Comparison of ENCODE assay signal across 21 mouse cellular contexts in the genomic region with DNA sequence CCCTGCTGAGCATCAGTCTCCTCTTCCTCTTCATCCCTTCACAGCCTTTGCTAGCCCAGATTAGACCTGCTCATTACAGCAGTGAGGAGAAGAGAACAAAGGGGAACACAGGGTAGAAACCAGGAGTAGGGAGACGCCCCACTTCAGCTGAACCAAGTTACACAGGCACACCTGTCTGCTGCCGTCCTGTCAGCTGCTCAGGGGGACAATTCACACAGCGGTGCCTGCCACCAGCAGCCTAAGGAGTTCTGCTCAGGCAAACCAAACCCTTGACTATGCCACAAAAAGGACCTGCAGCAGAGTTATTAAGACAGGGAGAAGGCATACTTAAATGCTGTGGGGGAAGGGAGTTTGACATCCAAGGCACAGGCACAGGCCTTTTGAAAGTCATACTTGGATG.
DNase-seq lines count a peak whose midpoint lies in the region; ATAC-seq and TF ChIP-seq lines count a peak whose summit lies in the region.
"Had no signal": no experiment of that assay in that cellular context is flagged by ENCODE, and none has a peak within 500 bp of the region (broad histone marks: within the 10 kb centered on the region; RNA-seq: fewer than 3 reads in every experiment).

No protein-coding gene starts in this region.

- H3K27me3 ChIP-seq in forebrain, embryonic 13.5 days: no peaks in the 10 kb centered on the region
- no peaks in the 10 kb centered on the region for H3K27me3 ChIP-seq in forebrain, embryonic 15.5 days
- no peaks in the 10 kb centered on the region for H3K27me3 ChIP-seq in stomach, embryonic 14.5 days (ENCODE audit: control insufficient read depth, insufficient read depth, low read length)
- no peaks in the 10 kb centered on the region for H3K27me3 ChIP-seq in stomach, postnatal 0 days (ENCODE audit: control insufficient read depth, insufficient read depth, low read length)
- H3K27me3 ChIP-seq: heart, embryonic 12.5 days; Patski had no signal

- H3K4me3 ChIP-seq in forebrain, embryonic 13.5 days: no peak overlapping the region
- no peak overlapping the region for H3K4me3 ChIP-seq in forebrain, embryonic 15.5 days
- H3K4me3 ChIP-seq in stomach, embryonic 14.5 days (ENCODE audit: low read depth, low read length): no peak overlapping the region
- H3K4me3 ChIP-seq in stomach, postnatal 0 days (ENCODE audit: low read depth, low read length): no peak overlapping the region
- H3K4me3 ChIP-seq: embryonic facial prominence, embryonic 10.5 days; heart, embryonic 12.5 days; hindbrain, embryonic 10.5 days had no signal

- H3K36me3 ChIP-seq in forebrain, embryonic 13.5 days (ENCODE audit: poor library complexity, severe bottlenecking): no peaks in the 10 kb centered on the region
- H3K36me3 ChIP-seq in forebrain, embryonic 15.5 days: no peaks in the 10 kb centered on the region
- no peaks in the 10 kb centered on the region for H3K36me3 ChIP-seq in stomach, embryonic 14.5 days (ENCODE audit: control insufficient read depth, insufficient read depth, low read length)
- H3K36me3 ChIP-seq in stomach, postnatal 0 days (ENCODE audit: control insufficient read depth, insufficient read depth, low read length): no peaks in the 10 kb centered on the region
- H3K36me3 ChIP-seq: embryonic facial prominence, embryonic 10.5 days; heart, embryonic 12.5 days; hindbrain, embryonic 10.5 days had no signal

- H3K9ac ChIP-seq in forebrain, embryonic 13.5 days: 0 out of 2 replicates have a peak overlapping the region, but pooled peaks have one; percentile 3
- H3K9ac ChIP-seq in forebrain, embryonic 15.5 days (replicated peaks): no peak overlapping the region
- no peak overlapping the region for H3K9ac ChIP-seq in stomach, embryonic 14.5 days (replicated peaks; ENCODE audit: low read depth, low read length)
- H3K9ac ChIP-seq in stomach, postnatal 0 days (ENCODE audit: low read length): no peak overlapping the region
- H3K9ac ChIP-seq: heart, embryonic 12.5 days; hindbrain, embryonic 14.5 days had no signal

- no peak for ATAC-seq in forebrain, embryonic 13.5 days
- ATAC-seq in forebrain, embryonic 15.5 days (replicated peaks): no peak
- ATAC-seq in stomach, embryonic 14.5 days (ENCODE audit: insufficient number of reproducible peaks, insufficient read depth, low FRiP score, low read depth): no peak
- no peak for ATAC-seq in stomach, postnatal 0 days (ENCODE audit: low FRiP score, low TSS enrichment)
- ATAC-seq: activated CD4-positive, CD25-positive, alpha-beta regulatory T cell, adult 4 months; forebrain, embryonic 14.5 days; Patski had no signal

- no peak for TF ChIP-seq EP300 in stomach, postnatal 0 days (optimal IDR thresholded peaks at IDR 0.05)

- peaks cover 7% of the 10 kb centered on the region; the same call in 1 of the 2 replicates for H3K4me1 ChIP-seq in forebrain, embryonic 13.5 days
- no peaks in the 10 kb centered on the region; the same call in 1 of the 2 replicates for H3K4me1 ChIP-seq in forebrain, embryonic 15.5 days
- H3K4me1 ChIP-seq in stomach, embryonic 14.5 days (ENCODE audit: control insufficient read depth, insufficient read depth, low read length): peaks cover 52% of the 10 kb centered on the region
- H3K4me1 ChIP-seq in stomach, postnatal 0 days (replicated peaks; ENCODE audit: control insufficient read depth, insufficient read depth): peaks cover 12% of the 10 kb centered on the region

- no peaks in the 10 kb centered on the region for H3K9me3 ChIP-seq in forebrain, embryonic 13.5 days (replicated peaks)
- no peaks in the 10 kb centered on the region for H3K9me3 ChIP-seq in forebrain, embryonic 15.5 days
- H3K9me3 ChIP-seq in stomach, embryonic 14.5 days (ENCODE audit: control insufficient read depth, low read depth, low read length): no peaks in the 10 kb centered on the region
- no peaks in the 10 kb centered on the region for H3K9me3 ChIP-seq in stomach, postnatal 0 days (ENCODE audit: control insufficient read depth, low read length)
- H3K9me3 ChIP-seq: embryonic facial prominence, embryonic 10.5 days; heart, embryonic 12.5 days; hindbrain, embryonic 10.5 days had no signal

- no peak for DNase-seq in stomach, postnatal 0 days (ENCODE audit: low spot score)
- DNase-seq in thymus, postnatal 10 days (ENCODE audit: low spot score in 2 of 2): peak; percentile 71 to 81
- peak; percentile 73 for DNase-seq in thymus, postnatal 4 days
- no peak for DNase-seq in kidney, postnatal 25 days
- DNase-seq in kidney, adult 8-10 months: no peak
- DNase-seq: adrenal gland, postnatal 14 days; cerebellum, adult 18-20 months; cerebellum, adult 9-11 months; gastrocnemius, postnatal 36 days; heart, adult 18-20 months; heart, postnatal 14 days had no signal

- no peak overlapping the region for H3K27ac ChIP-seq in forebrain, embryonic 13.5 days
- no peak overlapping the region for H3K27ac ChIP-seq in forebrain, embryonic 15.5 days (replicated peaks)
- peak overlapping the region; percentile 89; the same call in 1 of the 2 replicates for H3K27ac ChIP-seq in stomach, embryonic 14.5 days (ENCODE audit: low read length)
- no peak overlapping the region for H3K27ac ChIP-seq in stomach, postnatal 0 days (replicated peaks)
- H3K27ac ChIP-seq: embryonic facial prominence, embryonic 10.5 days; hindbrain, embryonic 10.5 days; hindbrain, embryonic 14.5 days had no signal

- no peak overlapping the region for H3K4me2 ChIP-seq in forebrain, embryonic 13.5 days
- H3K4me2 ChIP-seq in forebrain, embryonic 15.5 days (replicated peaks): no peak overlapping the region
- no peak overlapping the region for H3K4me2 ChIP-seq in stomach, embryonic 14.5 days (replicated peaks; ENCODE audit: low read depth, low read length)
- H3K4me2 ChIP-seq in stomach, postnatal 0 days (replicated peaks; ENCODE audit: low read depth): no peak overlapping the region
- H3K4me2 ChIP-seq: heart, embryonic 12.5 days; hindbrain, embryonic 14.5 days had no signal

- 57% methylated on average over 3 of the region's 3 CpGs for WGBS in forebrain, embryonic 13.5 days
- 43% methylated on average over 3 of the region's 3 CpGs for WGBS in forebrain, embryonic 15.5 days
- 73% methylated on average over 3 of the region's 3 CpGs for WGBS in stomach, embryonic 14.5 days
- WGBS in stomach, postnatal 0 days: 65% methylated on average over 3 of the region's 3 CpGs

- TF ChIP-seq CTCF in stomach, postnatal 0 days (IDR thresholded peaks at IDR 0.05; ENCODE audit: low read depth): no peak

Comparison
In these comparisons a context has a peak if more than half of its experiments do, and no peak if none do; other contexts are left out.
1. DNase-seq: peak in thymus, postnatal 10 days (2 of 2) and thymus, postnatal 4 days (single experiment); none in stomach, postnatal 0 days (single experiment), kidney, postnatal 25 days (0 of 2) and kidney, adult 8-10 months (0 of 2).